Mouse (Mus musculus) lung, embryonic 15.5 days (tissue): ENCODE measurements around the gene Mlycd. TPM values are rescaled to one million over a fixed set of nuclear protein-coding genes. Genes with fewer than 3 reads are reported as not detected.

Source experiments
- ATAC-seq: fragments of 200-750 bp; cut with Nextera tagmentation; 2 replicates; pipeline ENCODE4 v1.8.0; 2017; ENCODE audit warnings: moderate number of reproducible peaks, borderline replicate concordance; ENCODE audit not compliant: low FRiP score, low TSS enrichment; ENCODE audit errors: extremely low read depth
- H3K27ac ChIP-seq: fragments of 300-500 bp; sonication (generic); 2 replicates; pipeline ENCODE4 v1.5.1; 2015; ENCODE audit warnings: moderate library complexity, mild to moderate bottlenecking, inconsistent platforms
- H3K27me3 ChIP-seq: fragments of 300-500 bp; sonication (generic); 2 replicates; pipeline ENCODE4 v1.6.1; 2015; ENCODE audit warnings: inconsistent platforms
- H3K36me3 ChIP-seq: fragments of 300-500 bp; sonication (generic); 2 replicates; pipeline ENCODE4 v1.6.1; 2015; ENCODE audit warnings: inconsistent platforms
- H3K4me1 ChIP-seq: fragments of 300-500 bp; sonication (generic); 2 replicates; pipeline ENCODE4 v1.6.1; 2015; ENCODE audit warnings: inconsistent platforms
- H3K4me2 ChIP-seq: fragments of 300-500 bp; sonication (generic); 2 replicates; pipeline ENCODE4 v1.6.1; 2015; ENCODE audit warnings: inconsistent platforms, mild to moderate bottlenecking, moderate library complexity
- H3K4me3 ChIP-seq: fragments of 300-500 bp; sonication (generic); 2 replicates; pipeline ENCODE4 v1.5.1; 2015; ENCODE audit warnings: mild to moderate bottlenecking, inconsistent platforms
- H3K9ac ChIP-seq: fragments of 300-500 bp; sonication (generic); 2 replicates; pipeline ENCODE4 v1.6.1; 2015; ENCODE audit warnings: inconsistent platforms
- H3K9me3 ChIP-seq: fragments of 300-500 bp; sonication (generic); 2 replicates; pipeline ENCODE4 v1.6.1; 2016; ENCODE audit warnings: inconsistent platforms
- WGBS: fragments of 180-500 bp; shearing (Covaris S2); methylation state at CpG from one replicate; pipeline ENCODE4 v1.1.7; 2015; 5-methylcytosine and 5-hydroxymethylcytosine counted together
- polyA plus RNA-seq: library from polyadenylated mRNA; unstranded; fragments of >200 nt; fragmentation: Nextera tagmentation; extraction: Ambion mirVana; gene quantifications from 2 replicates; pipeline ENCODE4 v1.2.1, GENCODE M21; 2015

Mlycd gene
- polyA plus RNA-seq, 1 experiment from 2014 or later: 14.8 TPM

- Histone ChIP-seq H3K27me3 (no peaks in the 10 kb centered on the region), H3K27ac (no peak overlapping the region), H3K4me1 (peaks cover 30% of the 10 kb centered on the region), H3K9me3 (no peaks in the 10 kb centered on the region), H3K4me3 (no peak overlapping the region), H3K36me3 (no peaks in the 10 kb centered on the region), H3K9ac (no peak overlapping the region), H3K4me2 (peak overlapping the region; percentile 11; the same call in 1 of the 2 replicates)
- peak; percentile 21; the same call in 1 of the 2 replicates for ATAC-seq
- 14% methylated on average over 9 of the region's 9 CpGs for WGBS
These were observed 42.3 kb downstream of the Mlycd start for GRCm38 (mm10) chr8:119436933-119437332.

- Histone ChIP-seq H3K9ac (no peak overlapping the region), H3K9me3 (no peaks in the 10 kb centered on the region), H3K36me3 (no peaks in the 10 kb centered on the region), H3K27ac (no peak overlapping the region), H3K4me2 (0 out of 2 replicates have a peak overlapping the region, but pooled peaks have one; percentile 11), H3K4me3 (no peak overlapping the region), H3K4me1 (peaks cover 30% of the 10 kb centered on the region), H3K27me3 (no peaks in the 10 kb centered on the region)
- no peak for ATAC-seq
- WGBS: 68% methylated on average over 11 of the region's 11 CpGs
These were observed 42.8 kb downstream of the Mlycd start for GRCm38 (mm10) chr8:119437506-119437905.

GRCm38 (mm10) chr8:119438876-119439275 lies 44.2 kb downstream of the Mlycd start:
- Histone ChIP-seq H3K27me3 (no peaks in the 10 kb centered on the region), H3K4me1 (peaks cover 30% of the 10 kb centered on the region), H3K36me3 (no peaks in the 10 kb centered on the region), H3K4me3 (no peak overlapping the region), H3K9me3 (no peaks in the 10 kb centered on the region), H3K27ac (no peak overlapping the region), H3K9ac (no peak overlapping the region), H3K4me2 (no peak overlapping the region)
- WGBS: 67% methylated on average over 6 of the region's 6 CpGs
- no peak for ATAC-seq

GRCm38 (mm10) chr8:119439424-119439823 lies 44.7 kb downstream of the Mlycd start:
- H3K9me3 ChIP-seq: no peaks in the 10 kb centered on the region
- no peak for ATAC-seq
- H3K27ac ChIP-seq: no peak overlapping the region
- no peaks in the 10 kb centered on the region for H3K27me3 ChIP-seq
- peaks cover 30% of the 10 kb centered on the region for H3K4me1 ChIP-seq
- WGBS: 92% methylated on average over 2 of the region's 2 CpGs
- H3K4me2 ChIP-seq: no peak overlapping the region
- H3K36me3 ChIP-seq: no peaks in the 10 kb centered on the region
- H3K9ac ChIP-seq: no peak overlapping the region
- no peak overlapping the region for H3K4me3 ChIP-seq

GRCm38 (mm10) chr8:119439893-119440249 lies 45.2 kb downstream of the Mlycd start:
- no peak overlapping the region for H3K4me3 ChIP-seq
- no peaks in the 10 kb centered on the region for H3K9me3 ChIP-seq
- no peaks in the 10 kb centered on the region for H3K36me3 ChIP-seq
- H3K9ac ChIP-seq: no peak overlapping the region
- 0 out of 2 replicates have a peak, but pooled peaks cover 2% of the 10 kb centered on the region for H3K27me3 ChIP-seq
- no peak overlapping the region for H3K4me2 ChIP-seq
- WGBS: 64% methylated on average over 7 of the region's 7 CpGs
- peaks cover 30% of the 10 kb centered on the region for H3K4me1 ChIP-seq
- H3K27ac ChIP-seq: peak overlapping the region; percentile 62
- 0 out of 2 replicates have a peak, but pooled peaks have one; percentile 6 for ATAC-seq

GRCm38 (mm10) chr8:119440250-119440951 lies 45.7 kb downstream of the Mlycd start:
- Histone ChIP-seq H3K9me3 (no peaks in the 10 kb centered on the region), H3K27ac (peak overlapping the region; percentile 62), H3K4me3 (no peak overlapping the region), H3K27me3 (0 out of 2 replicates have a peak, but pooled peaks cover 2% of the 10 kb centered on the region), H3K36me3 (no peaks in the 10 kb centered on the region), H3K4me2 (peak overlapping the region; percentile 35), H3K4me1 (peaks cover 30% of the 10 kb centered on the region), H3K9ac (no peak overlapping the region)
- ATAC-seq: peak; percentile 60; the same call in 1 of the 2 replicates
- 14% methylated on average over 16 of the region's 16 CpGs for WGBS

- Histone ChIP-seq H3K4me1 (peaks cover 32% of the 10 kb centered on the region), H3K27me3 (0 out of 2 replicates have a peak, but pooled peaks cover 2% of the 10 kb centered on the region), H3K9ac (no peak overlapping the region), H3K4me2 (peak overlapping the region; percentile 35), H3K4me3 (no peak overlapping the region), H3K36me3 (no peaks in the 10 kb centered on the region), H3K9me3 (no peaks in the 10 kb centered on the region), H3K27ac (no peak overlapping the region)
- 44% methylated on average over 1 of the region's 1 CpGs for WGBS
- peak; percentile 6; the same call in 1 of the 2 replicates for ATAC-seq
These were observed 46.2 kb downstream of the Mlycd start for GRCm38 (mm10) chr8:119440952-119441270.

- ATAC-seq: no peak
- no peak overlapping the region for H3K27ac ChIP-seq
- WGBS: 53% methylated on average over 5 of the region's 5 CpGs
- H3K4me2 ChIP-seq: no peak overlapping the region
- no peak overlapping the region for H3K9ac ChIP-seq
- no peaks in the 10 kb centered on the region for H3K9me3 ChIP-seq
- H3K4me1 ChIP-seq: peaks cover 33% of the 10 kb centered on the region
- peaks cover 11% of the 10 kb centered on the region for H3K27me3 ChIP-seq
- H3K36me3 ChIP-seq: no peaks in the 10 kb centered on the region
- no peak overlapping the region for H3K4me3 ChIP-seq
These were observed 47.3 kb downstream of the Mlycd start for GRCm38 (mm10) chr8:119442013-119442412.

GRCm38 (mm10) chr8:119442970-119443369 lies 48.3 kb downstream of the Mlycd start:
- no peak overlapping the region for H3K9ac ChIP-seq
- H3K27ac ChIP-seq: no peak overlapping the region
- no peaks in the 10 kb centered on the region for H3K9me3 ChIP-seq
- no peak overlapping the region for H3K4me2 ChIP-seq
- H3K4me1 ChIP-seq: peaks cover 35% of the 10 kb centered on the region
- H3K4me3 ChIP-seq: no peak overlapping the region
- no peaks in the 10 kb centered on the region for H3K36me3 ChIP-seq
- peaks cover 20% of the 10 kb centered on the region for H3K27me3 ChIP-seq
- ATAC-seq: no peak
- 87% methylated on average over 8 of the region's 8 CpGs for WGBS

- Histone ChIP-seq H3K4me3 (peak within 1 kb of the TSS; percentile 59), H3K4me1 (peaks cover 13% of the 10 kb centered on the region), H3K4me2 (peak within 1 kb of the TSS; percentile 99), H3K27ac (no peak within 1 kb of the TSS), H3K9me3 (no peaks in the 10 kb centered on the region), H3K36me3 (no peaks in the 10 kb centered on the region), H3K27me3 (peaks cover 44% of the 10 kb centered on the region), H3K9ac (peak within 1 kb of the TSS; percentile 51)
- WGBS: 1% methylated on average over 37 of the region's 52 CpGs
- peak; percentile 58 for ATAC-seq
These were observed 51.7 kb downstream of the Mlycd start, which contains the start of gene Necab2 for GRCm38 (mm10) chr8:119446211-119446989. TSS of gene Necab2 (plus strand) at chr8:119446719.

- H3K9me3 ChIP-seq: no peaks in the 10 kb centered on the region
- H3K36me3 ChIP-seq: no peaks in the 10 kb centered on the region
- peak overlapping the region; percentile 99 for H3K4me2 ChIP-seq
- H3K27ac ChIP-seq: no peak overlapping the region
- peaks cover 13% of the 10 kb centered on the region for H3K4me1 ChIP-seq
- peak overlapping the region; percentile 59 for H3K4me3 ChIP-seq
- peak; percentile 28; the same call in 1 of the 2 replicates for ATAC-seq
- H3K9ac ChIP-seq: peak overlapping the region; percentile 34
- under 1% methylated on average over 44 of the region's 80 CpGs for WGBS
- peaks cover 44% of the 10 kb centered on the region for H3K27me3 ChIP-seq
These were observed 52.5 kb downstream of the Mlycd start for GRCm38 (mm10) chr8:119446990-119447780.
